Mouse (Mus musculus) MEL (cell line): Measurements from ENCODE around the gene Ciz1.

ENCODE experiments used
- CHD1 ChIP-seq: IDR thresholded peaks from 2 replicates; pipeline ENCODE4 v1.6.1; 2012; ENCODE audit warnings: low read depth, mild to moderate bottlenecking, inconsistent platforms, low read length, improper control_type of control experiment
- EP300 ChIP-seq, 2 experiments: IDR thresholded peaks; 2 replicates each; pipeline ENCODE4 v1.6.1; 2011; ENCODE audit warnings: improper control_type of control experiment in 2 of 2, low read length in 2 of 2, low read depth in 1 of 2, mild to moderate bottlenecking in 1 of 2
- MAX ChIP-seq: IDR thresholded peaks from 2 replicates; pipeline ENCODE4 v1.6.1; 2011; ENCODE audit warnings: low read length, improper control_type of control experiment

DNA sequence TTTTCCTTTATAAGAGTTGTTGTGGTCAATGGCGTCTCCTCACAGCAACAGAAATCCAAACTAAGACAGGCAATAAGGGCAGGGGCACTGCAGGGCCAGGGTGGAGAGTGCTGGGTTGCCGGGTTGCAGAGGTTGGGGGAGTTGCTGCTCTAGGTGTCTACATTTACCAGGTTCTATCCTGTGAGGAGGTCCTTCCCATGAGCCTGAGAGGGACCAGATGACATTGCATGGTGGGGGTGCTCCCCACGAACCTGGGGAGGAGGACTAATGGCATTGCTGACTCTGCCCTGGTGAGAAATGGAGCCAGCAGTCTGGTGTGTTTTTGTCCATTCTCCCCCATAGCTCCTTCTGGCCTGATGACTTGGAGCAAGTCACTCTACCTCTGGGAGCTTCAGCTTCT, 5.6 kb downstream of the Ciz1 start:
- TF ChIP-seq EP300 (IDR thresholded peaks at IDR 0.05; ENCODE audit: low read depth in 1 of 2, low read length in 2 of 2), result no peak
- TF ChIP-seq MAX, result no peak
- TF ChIP-seq CHD1, result no peak
